Mouse (Mus musculus) ovary, postnatal 10 days (tissue): ENCODE measurements around the gene Ccdc126.

Source experiments
- DNase-seq: peaks from one replicate; pipeline ENCODE4 v3.0.0; 2022; ENCODE audit warnings: low spot score

The Ccdc126 gene

GRCm38 (mm10) chr6:49343737-49344469, 24.8 kb downstream of the Ccdc126 start:
- DNase-seq = no peak

GRCm38 (mm10) chr6:49349826-49350225, 30.8 kb downstream of the Ccdc126 start:
- no peak for DNase-seq

- no peak for DNase-seq
Observed at GRCm38 (mm10) chr6:49354613-49355012, 35.5 kb downstream of the Ccdc126 start.

GRCm38 (mm10) chr6:49355171-49355570, 36.1 kb downstream of the Ccdc126 start:
- no peak for DNase-seq

GRCm38 (mm10) chr6:49360420-49360819, 41.3 kb downstream of the Ccdc126 start:
- DNase-seq = no peak

- DNase-seq = peak; percentile 61
Observed at GRCm38 (mm10) chr6:49367159-49368054, 48.3 kb downstream of the Ccdc126 start, which contains the start of gene Fam221a. TSS of gene Fam221a (plus strand) at chr6:49367739.

GRCm38 (mm10) chr6:49368212-49368611, 49.1 kb downstream of the Ccdc126 start:
- DNase-seq = no peak

GRCm38 (mm10) chr6:49372705-49373104, 53.6 kb downstream of the Ccdc126 start:
- no peak for DNase-seq

- DNase-seq = no peak
Observed at GRCm38 (mm10) chr6:49373943-49374342, 54.9 kb downstream of the Ccdc126 start.

- no peak for DNase-seq
Observed at GRCm38 (mm10) chr6:49378328-49378727, 59.3 kb downstream of the Ccdc126 start.
